Mouse (Mus musculus) lung, postnatal 14 days (tissue): ENCODE measurements around the gene Prpf3.
"Not testable (repeated sequence)": the region's sequence is repeated elsewhere in the genome, so short reads cannot be mapped to it uniquely, and the experiment has no call there.

Source experiments
- DNase-seq: peaks from one replicate; pipeline ENCODE4 v3.0.0; 2021

Prpf3 gene

GRCm38 (mm10) chr3:95879063-95879462, 23.4 kb upstream of the Prpf3 start:
- DNase-seq, result no peak

- no peak for DNase-seq
Observed at GRCm38 (mm10) chr3:95872048-95872447, 16.4 kb upstream of the Prpf3 start.

- DNase-seq, result peak; percentile 83
Observed at GRCm38 (mm10) chr3:95871392-95871867, 15.7 kb upstream of the Prpf3 start, which contains the start of gene Mrps21. Gene Mrps21 (minus strand): TSS chr3:95871519.

- no peak for DNase-seq
Observed at GRCm38 (mm10) chr3:95870976-95871375, 15.3 kb upstream of the Prpf3 start.

DNA sequence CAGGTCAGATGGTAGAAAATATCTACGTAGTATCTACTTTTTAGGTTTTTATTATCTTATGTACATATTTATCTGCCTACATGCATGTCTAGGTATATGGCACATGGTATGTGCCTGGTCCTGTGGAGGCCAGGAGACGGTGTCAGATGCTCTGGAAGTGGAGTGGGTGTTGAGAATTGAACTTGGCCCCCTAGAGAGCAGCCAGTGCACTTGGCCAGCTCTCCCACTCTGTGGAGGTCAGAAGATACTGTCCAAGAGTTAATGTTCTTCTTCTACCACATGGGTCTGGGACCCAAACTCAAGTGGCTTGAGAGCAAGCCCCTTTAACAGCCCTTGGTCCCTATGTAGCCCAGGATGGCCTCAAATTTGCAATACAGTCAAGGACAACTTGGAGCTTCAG, 11.7 kb upstream of the Prpf3 start:
- no peak for DNase-seq

- no peak for DNase-seq
Observed at GRCm38 (mm10) chr3:95866071-95866470, 10.4 kb upstream of the Prpf3 start.

GRCm38 (mm10) chr3:95865571-95865970, 9.9 kb upstream of the Prpf3 start:
- no peak for DNase-seq

DNA sequence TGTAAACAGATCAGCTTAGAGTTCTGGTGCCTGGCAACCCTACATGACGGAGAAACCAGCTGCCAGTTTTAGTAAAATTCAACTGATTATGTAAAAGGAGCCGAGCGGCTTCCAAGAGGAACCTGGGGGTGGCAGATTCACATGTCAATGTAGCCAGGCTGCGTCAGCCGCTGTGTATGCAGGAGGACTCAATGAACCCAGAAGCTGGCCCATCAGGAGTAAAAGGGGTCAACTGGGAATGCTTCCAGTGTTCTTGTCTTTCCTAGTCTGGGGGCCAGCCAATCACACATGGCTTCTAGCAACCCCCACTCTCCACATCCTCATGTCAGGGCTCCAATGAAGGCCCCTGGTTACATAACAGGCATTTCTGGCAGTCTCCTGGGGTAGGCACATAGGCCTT, 9.4 kb upstream of the Prpf3 start:
- no peak for DNase-seq

- DNase-seq, result no peak
Observed at GRCm38 (mm10) chr3:95863578-95863977, 7.9 kb upstream of the Prpf3 start.

DNA sequence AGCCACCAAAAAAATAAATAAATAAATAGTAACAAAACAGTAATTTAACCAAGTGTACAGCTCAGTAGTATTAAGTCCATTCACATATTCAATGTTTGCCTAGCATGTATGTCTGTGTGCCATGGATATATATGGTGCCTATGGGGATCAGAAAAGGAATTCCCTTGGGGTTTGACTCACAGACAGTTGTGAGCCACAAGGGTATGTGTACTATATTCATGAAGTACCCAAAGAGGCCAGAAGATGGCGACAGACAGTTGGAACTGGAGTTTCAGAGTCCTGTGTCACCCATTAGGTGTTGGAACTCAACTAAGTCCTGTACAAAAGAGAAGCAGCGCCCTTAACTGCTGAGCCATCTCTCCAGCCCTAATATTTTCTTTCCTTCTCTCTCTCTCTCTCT, 6.1 kb upstream of the Prpf3 start:
- DNase-seq, result peak; percentile 91

DNA sequence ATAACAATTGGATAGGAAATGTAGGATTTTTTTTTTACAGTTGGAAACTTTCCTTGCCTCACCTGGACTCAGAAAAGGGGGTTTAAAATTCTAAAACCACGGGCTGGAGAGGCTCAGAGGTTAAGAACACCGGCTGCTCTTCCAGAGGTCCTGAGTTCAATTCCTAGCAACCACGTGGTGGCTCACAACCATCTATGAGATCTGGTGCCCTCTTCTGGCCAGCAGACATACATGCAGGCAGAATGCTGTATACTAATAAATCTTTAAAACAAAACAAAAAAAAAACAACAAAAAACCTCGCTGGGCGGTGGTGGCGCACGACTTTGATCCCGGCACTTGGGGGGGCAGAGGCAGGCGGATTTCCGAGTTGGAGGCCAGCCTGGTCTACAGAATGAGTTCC, 5.5 kb upstream of the Prpf3 start:
- peak; percentile 27 for DNase-seq

DNA sequence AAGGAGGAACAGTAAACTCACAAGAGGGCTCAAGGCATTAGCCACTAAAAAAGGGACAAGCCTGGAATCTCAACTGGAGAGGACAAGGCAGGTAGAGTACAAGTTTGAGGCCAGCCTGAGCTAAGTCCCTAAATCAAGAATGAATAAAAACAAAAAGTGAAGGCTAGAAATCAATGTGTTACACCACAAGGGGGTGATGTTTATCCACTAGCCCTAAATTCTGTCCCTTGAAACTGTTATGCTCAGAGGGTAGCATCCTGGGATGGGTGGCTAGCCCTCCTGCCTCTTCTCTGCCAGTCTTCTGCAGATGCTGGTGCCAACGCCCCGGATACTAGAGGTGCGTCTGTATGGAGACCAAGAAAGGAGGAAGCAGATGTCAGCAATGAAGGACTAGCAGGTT, 4.6 kb upstream of the Prpf3 start:
- no peak for DNase-seq

DNA sequence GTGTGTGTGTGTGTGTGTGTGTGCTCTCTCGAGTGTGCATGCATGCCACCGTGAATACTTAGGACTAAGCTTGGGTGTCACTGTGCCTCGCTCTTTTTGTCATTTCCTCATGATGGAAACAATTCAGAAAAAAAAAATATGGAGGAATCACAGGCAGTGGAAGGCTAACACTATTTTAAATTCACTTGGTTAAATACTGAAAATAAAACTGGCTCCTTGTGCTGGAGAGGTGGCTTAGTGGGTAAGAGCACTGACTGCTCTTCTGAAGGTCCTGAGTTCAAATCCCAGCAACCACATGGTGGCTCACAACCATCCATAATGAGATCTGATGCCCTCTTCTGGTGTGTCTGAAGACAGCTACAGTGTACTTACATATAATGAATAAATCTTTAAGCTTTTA, 2.6 kb upstream of the Prpf3 start:
- not testable (repeated sequence) for DNase-seq

DNA sequence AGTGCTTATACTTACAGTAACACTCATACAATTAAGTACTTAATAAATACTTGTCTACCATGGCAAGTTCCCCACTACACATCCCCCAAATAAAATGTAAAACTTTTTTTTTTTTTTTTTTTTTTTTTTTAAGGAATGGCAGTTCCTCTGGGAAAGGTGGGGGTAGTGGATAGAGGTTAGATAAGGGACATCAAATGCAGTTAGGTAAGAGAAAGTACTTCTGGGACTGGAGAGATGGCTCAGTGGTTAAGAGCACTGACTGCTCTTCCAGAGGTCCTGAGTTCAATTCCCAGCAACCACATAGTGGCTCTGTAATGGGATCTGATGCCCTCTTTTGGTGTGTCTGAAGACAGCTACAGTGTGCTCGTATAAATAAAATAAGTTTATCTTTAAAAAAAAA, 1.4 kb upstream of the Prpf3 start:
- DNase-seq, result not testable (repeated sequence)

DNA sequence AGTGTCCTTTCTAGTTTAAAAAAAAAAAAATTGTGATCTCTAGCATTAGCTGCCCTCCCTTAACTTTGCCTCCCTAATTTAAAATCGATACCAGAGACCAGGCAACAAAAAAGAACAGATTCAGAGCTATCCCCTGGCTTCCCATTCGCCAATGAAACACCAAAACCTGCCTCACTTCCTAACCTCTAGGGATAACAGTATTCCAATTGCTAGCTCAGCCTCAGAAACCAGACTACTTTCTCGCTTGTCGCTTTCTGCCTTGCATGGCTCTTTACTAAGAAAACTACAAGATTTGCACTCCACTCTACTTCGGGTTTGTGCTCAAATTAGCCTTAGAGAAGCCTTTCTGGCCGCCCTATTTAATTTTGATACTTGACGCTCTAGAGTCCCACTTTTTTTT, 430 bp upstream of the Prpf3 start:
- no peak for DNase-seq

DNA sequence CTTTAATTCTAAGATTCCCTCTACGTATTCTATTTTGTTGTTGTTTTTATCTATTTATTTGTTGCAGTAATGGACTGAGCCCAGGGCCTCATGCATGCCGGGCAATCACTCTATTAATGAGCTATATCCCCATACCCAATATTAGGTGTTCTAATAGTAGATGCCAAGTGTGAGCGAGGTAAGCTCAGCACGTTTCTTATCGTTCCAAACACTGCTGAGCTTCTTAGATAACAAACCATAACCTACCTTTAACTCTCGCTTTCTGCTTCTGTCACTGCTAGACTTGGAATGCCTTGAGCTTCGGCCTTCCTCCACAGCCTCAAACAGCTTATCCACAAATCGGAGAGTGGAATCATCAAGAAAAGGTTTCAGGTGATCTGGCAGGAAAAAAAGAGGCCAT, 4.4 kb downstream of the Prpf3 start:
- no peak for DNase-seq

GRCm38 (mm10) chr3:95850611-95851010, 5.1 kb downstream of the Prpf3 start:
- DNase-seq, result no peak

- DNase-seq, result no peak
Observed at GRCm38 (mm10) chr3:95842503-95843214, 13.0 kb downstream of the Prpf3 start.

DNA sequence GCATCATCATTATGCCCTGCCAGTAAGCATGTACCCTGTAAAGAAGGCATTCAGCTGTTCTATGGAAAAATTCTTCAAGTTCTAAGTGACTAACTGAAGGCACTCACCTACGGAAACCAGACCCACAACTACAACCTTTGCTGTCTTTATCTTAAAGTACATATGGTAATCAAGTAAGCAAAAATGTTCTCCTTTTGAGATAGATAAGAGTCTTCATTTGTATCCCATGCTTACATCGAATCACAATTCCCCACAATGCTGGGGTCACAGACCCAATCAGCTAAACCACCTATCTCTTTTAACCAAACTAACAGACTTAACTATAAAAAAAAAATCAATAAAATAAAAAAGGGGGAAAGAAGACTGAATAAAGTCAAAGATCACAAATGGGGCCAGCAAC, 16.4 kb downstream of the Prpf3 start:
- no peak for DNase-seq

DNA sequence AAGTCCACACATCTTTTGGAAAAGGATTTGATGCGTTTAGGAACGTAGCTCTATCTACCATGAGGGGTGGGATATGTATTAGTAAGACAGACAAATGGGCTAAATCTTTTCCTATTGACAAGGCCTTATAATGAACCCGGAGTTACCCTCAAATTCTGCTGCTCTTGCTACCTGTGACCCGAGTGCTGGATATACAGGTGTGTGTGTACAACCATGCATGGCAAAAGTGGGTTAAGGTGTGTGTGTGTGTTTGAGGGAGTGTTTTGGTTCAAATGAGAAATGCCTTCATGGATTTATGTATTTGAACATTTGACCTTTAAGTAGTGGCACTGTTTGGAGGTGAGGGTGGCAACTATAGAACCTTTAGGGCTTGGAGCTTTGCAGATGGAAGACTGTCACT, 26.6 kb downstream of the Prpf3 start:
- DNase-seq, result no peak

DNA sequence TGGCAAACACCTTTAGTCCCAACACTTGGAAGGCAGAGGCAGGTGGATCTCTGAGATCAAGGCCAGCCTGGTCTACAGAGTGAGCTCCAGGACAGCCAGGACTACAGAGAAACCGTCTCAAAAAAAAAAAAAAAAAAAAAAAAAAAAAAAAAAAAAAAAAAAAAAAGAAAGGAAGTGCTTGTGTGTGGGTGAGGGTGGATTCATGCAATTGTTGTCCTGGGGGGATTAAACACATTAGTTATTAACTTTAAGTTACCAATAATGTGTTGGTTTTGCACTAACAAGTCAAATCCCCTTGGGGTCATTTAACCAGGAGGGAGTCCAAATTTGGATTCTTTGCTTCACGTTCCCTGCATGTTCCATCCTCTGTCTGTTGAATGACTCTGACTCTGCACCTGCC, 29.4 kb downstream of the Prpf3 start:
- DNase-seq, result no peak

DNA sequence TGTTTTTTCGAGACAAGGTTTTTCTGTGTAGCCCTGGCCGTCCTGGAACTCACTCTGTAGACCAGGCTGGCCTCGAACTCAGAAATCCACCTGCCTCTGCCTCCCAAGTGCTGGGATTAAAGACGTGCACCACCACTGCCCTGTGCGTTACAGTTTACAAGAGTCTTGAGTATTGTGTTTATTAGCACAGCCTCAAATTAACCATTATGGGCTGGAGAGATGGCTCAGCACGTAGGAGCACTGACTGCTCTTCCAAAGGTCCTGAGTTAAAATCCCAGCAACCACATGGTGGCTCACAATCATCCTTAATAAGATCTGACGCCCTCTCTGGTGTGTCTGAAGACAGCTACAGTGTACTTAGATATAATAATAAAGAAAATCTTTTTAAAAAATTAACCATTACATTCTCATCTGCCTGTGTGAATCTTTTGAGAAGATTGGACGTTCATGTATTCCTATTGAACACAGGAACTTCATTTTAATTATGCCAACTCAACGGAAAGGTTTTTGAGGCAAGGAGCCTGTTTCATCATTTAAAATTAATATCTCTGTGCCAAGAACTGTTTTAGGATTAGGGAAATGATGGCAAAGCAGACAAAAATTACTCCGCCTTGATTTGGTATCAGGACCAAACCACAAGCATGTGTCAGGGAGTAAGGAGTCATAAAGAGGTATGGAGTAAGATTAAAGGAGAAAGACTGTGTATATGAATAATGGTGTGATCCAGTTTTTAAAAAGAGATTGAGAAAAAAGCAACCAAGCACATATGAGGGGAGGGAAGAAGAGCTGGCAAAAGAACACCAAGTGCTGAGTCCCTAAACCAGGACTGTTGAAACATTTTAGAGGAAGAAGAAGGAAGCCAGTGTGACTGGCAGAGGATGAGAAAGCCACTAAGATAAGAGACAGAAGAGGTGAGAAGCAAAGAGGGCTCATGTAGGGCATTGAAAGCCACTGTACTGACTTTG, 35.4 kb downstream of the Prpf3 start:
- DNase-seq, result no peak

DNA sequence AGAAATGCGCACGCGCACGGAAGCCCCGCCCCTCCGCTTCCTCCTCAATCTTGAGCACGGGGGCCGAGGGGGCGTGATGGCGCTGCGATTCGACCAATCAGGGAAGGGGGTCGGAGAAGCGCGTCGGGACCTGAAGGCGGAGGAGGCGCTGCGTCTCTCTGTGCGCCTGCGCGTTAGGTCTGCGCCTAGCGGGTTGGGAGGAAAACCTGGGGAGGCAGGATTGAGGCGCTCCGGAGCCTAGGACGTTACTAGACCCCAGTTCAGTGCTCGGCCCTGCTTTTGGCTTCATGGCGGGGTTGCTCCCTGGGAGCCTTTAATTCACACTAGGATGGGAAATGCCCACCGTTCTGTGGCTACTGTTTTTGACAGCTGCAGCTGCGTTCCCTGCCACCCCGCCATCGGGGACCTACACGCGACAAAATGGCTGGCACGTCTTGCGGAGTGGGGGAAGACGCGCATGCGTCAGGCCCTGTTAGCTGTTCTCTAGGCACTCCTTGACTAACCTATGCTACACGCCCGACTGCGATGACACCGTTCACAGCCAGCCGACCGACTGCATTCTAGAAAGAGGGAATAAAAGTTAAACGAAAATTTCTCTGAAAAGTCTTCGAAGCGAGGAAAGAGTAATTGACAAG, 36.2 kb downstream of the Prpf3 start:
- peak; percentile 100 for DNase-seq
